Mouse (Mus musculus) heart, embryonic 14.5 days (tissue): ENCODE measurements around the gene Dvl2. TPM values are rescaled to one million over a fixed set of nuclear protein-coding genes. Genes with fewer than 3 reads are reported as not detected.
"Not testable (repeated sequence)": the region's sequence is repeated elsewhere in the genome, so short reads cannot be mapped to it uniquely, and the experiment has no call there.

Source experiments
- ATAC-seq: fragments of 200-750 bp; cut with Nextera tagmentation; 2 replicates; pipeline ENCODE4 v1.8.0; 2017; ENCODE audit warnings: low read depth, moderate TSS enrichment; ENCODE audit not compliant: insufficient number of reproducible peaks, insufficient read depth, low FRiP score
- H3K27ac ChIP-seq, 2 experiments: fragments of 200-500 bp in 1 of 2; fragments of 300-500 bp in 1 of 2; sonication (generic) in 1 of 2; replicated peaks in 1 of 2; 2 replicates each; pipeline ENCODE4 v1.5.1; 2012 to 2014; ENCODE audit warnings: low read depth in 2 of 2, low read length in 2 of 2, control low read depth in 1 of 2, mild to moderate bottlenecking in 1 of 2, mixed read lengths in 1 of 2; ENCODE audit not compliant: control insufficient read depth in 1 of 2, insufficient read depth in 1 of 2
- H3K27me3 ChIP-seq: fragments of 300-500 bp; sonication (generic); 2 replicates; pipeline ENCODE4 v1.6.1; 2014; ENCODE audit warnings: mild to moderate bottlenecking, low read length, control low read depth; ENCODE audit not compliant: control insufficient read depth, insufficient read depth
- H3K36me3 ChIP-seq: fragments of 300-500 bp; sonication (generic); 2 replicates; pipeline ENCODE4 v1.6.1; 2014; ENCODE audit warnings: mild to moderate bottlenecking, control low read depth, low read length, mixed read lengths; ENCODE audit not compliant: control insufficient read depth, insufficient read depth
- H3K4me1 ChIP-seq, 2 experiments: fragments of 200-500 bp in 1 of 2; fragments of 300-500 bp in 1 of 2; sonication (generic) in 1 of 2; 2 replicates each; pipeline ENCODE4 v1.6.1; 2012 to 2014; ENCODE audit warnings: low read length in 2 of 2, control low read depth in 1 of 2, mixed read lengths in 1 of 2; ENCODE audit not compliant: control insufficient read depth in 2 of 2, insufficient read depth in 2 of 2
- H3K4me2 ChIP-seq: fragments of 300-500 bp; sonication (generic); 2 replicates; pipeline ENCODE4 v1.6.1; 2014; ENCODE audit warnings: mild to moderate bottlenecking, low read length
- H3K4me3 ChIP-seq, 2 experiments: fragments of 200-500 bp in 1 of 2; fragments of 300-500 bp in 1 of 2; sonication (generic) in 1 of 2; 2 replicates each; pipeline ENCODE4 v1.5.1; 2012 to 2014; ENCODE audit warnings: low read length in 2 of 2, mild to moderate bottlenecking in 2 of 2, control low read depth in 1 of 2, low read depth in 1 of 2, moderate library complexity in 1 of 2; ENCODE audit not compliant: control insufficient read depth in 1 of 2, insufficient read depth in 1 of 2
- H3K9ac ChIP-seq: fragments of 300-500 bp; sonication (generic); 2 replicates; pipeline ENCODE4 v1.6.1; 2014; ENCODE audit warnings: mild to moderate bottlenecking, low read length
- H3K9me3 ChIP-seq: fragments of 300-500 bp; sonication (generic); 2 replicates; pipeline ENCODE4 v1.6.1; 2016; ENCODE audit warnings: low read length, control low read depth; ENCODE audit not compliant: control insufficient read depth
- WGBS: fragments of 180-500 bp; shearing (Covaris S2); extraction: QIAGEN DNeasy Blood & Tissue Kit; methylation state at CpG from one replicate; pipeline ENCODE4 v1.1.7; 2014; 5-methylcytosine and 5-hydroxymethylcytosine counted together
- polyA plus RNA-seq: library from polyadenylated mRNA; unstranded; fragments of >200 nt; fragmentation: Nextera tagmentation; extraction: Ambion mirVana; gene quantifications from 2 replicates; pipeline ENCODE4 v1.2.1, GENCODE M21; 2014

Dvl2 gene
- polyA plus RNA-seq, 1 experiment from 2014 or later = 16.6 TPM

DNA sequence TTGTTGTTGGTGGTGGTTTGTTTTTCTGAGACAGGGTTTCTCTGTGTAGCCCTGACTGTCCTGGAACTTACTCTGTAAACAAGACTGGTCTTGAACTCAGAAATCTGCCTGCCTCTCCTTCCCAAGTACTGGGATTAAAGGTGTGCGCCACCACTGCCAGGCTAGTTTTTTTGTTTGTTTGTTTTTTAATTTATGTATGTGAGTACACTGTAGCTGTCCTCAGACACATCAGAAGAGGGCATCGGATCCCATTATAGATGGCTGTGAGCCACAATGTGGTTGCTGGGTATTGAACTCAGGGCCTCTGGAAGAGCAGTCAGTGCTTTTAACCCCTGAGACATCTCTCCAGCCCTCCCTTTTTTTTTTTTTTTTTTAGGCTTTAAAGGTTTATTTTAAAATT, 15.8 kb downstream of the Dvl2 start:
- H3K27ac ChIP-seq, H3K4me3 ChIP-seq, ATAC-seq, H3K9ac ChIP-seq, H3K9me3 ChIP-seq, H3K4me2 ChIP-seq, H3K27me3 ChIP-seq: not testable (repeated sequence)
- Histone ChIP-seq H3K4me1 (peaks cover 15 to 42% of the 10 kb centered on the region in 2 experiments), H3K36me3 (peaks cover 29% of the 10 kb centered on the region)
- 71% methylated on average over 2 of the region's 2 CpGs for WGBS

DNA sequence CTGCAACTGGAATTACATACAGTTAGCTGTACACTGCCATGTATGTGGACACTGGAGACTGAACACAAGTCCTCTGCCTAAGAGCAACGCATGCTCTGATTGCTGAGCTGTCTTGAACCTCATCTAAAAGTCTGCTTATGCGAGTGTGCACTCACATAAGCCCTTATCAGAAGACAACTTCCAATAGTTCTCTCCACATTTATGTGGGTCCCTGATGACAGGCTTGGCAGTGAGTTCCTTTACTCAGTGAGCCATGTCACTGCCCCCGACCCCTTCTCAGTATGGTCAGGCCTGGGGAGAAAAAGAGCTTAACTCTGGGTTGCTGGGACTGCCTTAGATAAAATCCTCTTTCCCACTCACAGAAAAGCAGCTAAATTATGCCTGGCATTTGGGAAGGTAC, 16.3 kb downstream of the Dvl2 start, which contains the start of gene Dlg4:
TSS of gene Dlg4 (plus strand) at position 274 of the 400 bp plus-strand sequence.
- Histone ChIP-seq H3K4me1 (peaks cover 15 to 46% of the 10 kb centered on the region in 2 experiments), H3K9me3 (no peaks in the 10 kb centered on the region), H3K4me3 (no peak within 1 kb of the TSS), H3K4me2 (peak within 1 kb of the TSS; percentile 71), H3K9ac (peak within 1 kb of the TSS; percentile 83), H3K36me3 (peaks cover 24% of the 10 kb centered on the region), H3K27me3 (no peaks in the 10 kb centered on the region), H3K27ac (0 out of 4 replicates have a peak within 1 kb of the TSS, but pooled peaks of 1 of the 2 experiments have one; percentile 4)
- 67% methylated on average over 3 of the region's 3 CpGs for whole genome bisulfite sequencing
- ATAC-seq = no peak

DNA sequence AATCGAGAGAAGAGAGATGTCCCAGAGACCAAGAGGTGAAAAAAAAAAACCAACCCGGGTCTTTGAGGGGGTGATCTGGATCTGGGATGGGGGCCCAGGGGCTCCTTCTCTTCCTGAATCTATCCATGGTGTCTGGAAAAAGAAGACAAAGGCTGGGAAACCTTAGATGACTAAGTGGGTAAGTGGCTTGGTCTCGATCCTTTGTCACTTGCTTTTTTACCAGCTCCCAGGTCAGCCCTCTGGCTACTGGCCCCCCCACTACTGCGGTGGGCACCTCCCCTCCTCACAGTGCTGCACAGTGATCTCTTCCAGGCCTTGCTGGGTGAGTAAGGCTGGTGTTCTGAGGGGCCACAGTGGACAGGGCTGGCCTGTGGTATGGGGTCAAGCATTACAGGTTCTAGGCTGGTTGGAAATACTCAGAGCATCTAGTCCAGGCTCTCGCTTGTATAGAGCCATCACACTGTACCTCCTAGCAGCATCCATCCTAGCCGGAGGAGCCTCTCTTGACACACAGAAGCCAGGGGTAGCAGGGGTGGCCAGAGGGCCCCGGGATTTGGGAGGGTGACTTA, 16.9 kb downstream of the Dvl2 start:
- H3K9me3 ChIP-seq = no peaks in the 10 kb centered on the region
- H3K36me3 ChIP-seq = peaks cover 18% of the 10 kb centered on the region
- H3K4me2 ChIP-seq = no peak overlapping the region
- H3K4me1 ChIP-seq = peaks cover 15 to 47% of the 10 kb centered on the region in 2 experiments
- H3K27ac ChIP-seq = no peak overlapping the region
- no peak for ATAC-seq
- no peak overlapping the region for H3K4me3 ChIP-seq
- H3K9ac ChIP-seq = peak overlapping the region; percentile 83; the same call in 1 of the 2 replicates
- 40% methylated on average over 7 of the region's 7 CpGs for WGBS
- no peaks in the 10 kb centered on the region for H3K27me3 ChIP-seq

DNA sequence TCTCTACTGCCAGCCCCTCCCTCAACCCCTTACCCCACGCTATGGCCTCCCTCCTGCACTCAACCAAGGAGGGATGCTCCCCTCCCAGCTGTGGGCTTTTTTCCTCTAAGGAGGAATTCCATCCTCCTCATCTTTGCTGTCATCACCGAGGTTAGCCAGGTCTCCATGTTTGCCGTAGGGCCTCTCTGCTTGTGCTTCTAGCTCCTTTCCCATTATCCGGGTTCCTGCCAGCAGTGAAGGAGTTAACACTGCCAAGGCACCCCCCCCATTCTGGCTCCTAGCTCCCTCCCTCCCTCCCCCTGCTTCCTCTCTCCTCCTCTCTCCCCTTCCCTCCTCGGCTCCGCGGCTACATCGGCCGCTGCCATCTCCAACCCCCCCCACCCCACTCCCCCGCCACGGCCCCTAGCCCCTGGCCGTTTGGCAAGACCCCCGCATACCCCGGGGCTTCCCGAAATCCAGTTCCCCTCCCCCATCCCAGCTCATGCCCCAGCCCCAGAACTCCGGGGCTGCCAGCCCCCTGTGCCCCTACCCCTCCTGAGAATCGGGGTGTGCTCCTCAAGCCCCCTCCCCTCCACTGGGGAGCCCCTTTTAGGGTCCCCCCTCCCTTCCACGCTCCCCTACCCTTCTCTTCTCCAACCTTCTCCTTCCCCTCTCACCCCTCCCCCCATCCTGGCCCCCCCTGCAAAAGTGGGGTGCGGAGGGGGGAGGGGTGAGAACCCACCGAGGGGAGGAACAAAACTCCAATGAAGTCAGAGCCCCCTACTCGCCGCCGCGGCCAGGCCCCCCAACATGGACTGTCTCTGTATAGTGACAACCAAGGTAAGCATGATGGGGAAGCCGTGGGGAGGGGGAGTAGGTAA, 18.0 kb downstream of the Dvl2 start:
- Histone ChIP-seq H3K9me3 (no peaks in the 10 kb centered on the region), H3K27ac (peak overlapping the region in 1 of 2 experiments; percentile 78; a peak in 2 of 4 replicates), H3K4me3 (peak overlapping the region; percentile 36 to 56), H3K27me3 (no peaks in the 10 kb centered on the region), H3K4me1 (peaks cover 15 to 50% of the 10 kb centered on the region in 2 experiments), H3K9ac (peak overlapping the region; percentile 83), H3K36me3 (peaks cover 8% of the 10 kb centered on the region), H3K4me2 (peak overlapping the region; percentile 71)
- WGBS = 3% methylated on average over 24 of the region's 25 CpGs
- no peak for ATAC-seq

DNA sequence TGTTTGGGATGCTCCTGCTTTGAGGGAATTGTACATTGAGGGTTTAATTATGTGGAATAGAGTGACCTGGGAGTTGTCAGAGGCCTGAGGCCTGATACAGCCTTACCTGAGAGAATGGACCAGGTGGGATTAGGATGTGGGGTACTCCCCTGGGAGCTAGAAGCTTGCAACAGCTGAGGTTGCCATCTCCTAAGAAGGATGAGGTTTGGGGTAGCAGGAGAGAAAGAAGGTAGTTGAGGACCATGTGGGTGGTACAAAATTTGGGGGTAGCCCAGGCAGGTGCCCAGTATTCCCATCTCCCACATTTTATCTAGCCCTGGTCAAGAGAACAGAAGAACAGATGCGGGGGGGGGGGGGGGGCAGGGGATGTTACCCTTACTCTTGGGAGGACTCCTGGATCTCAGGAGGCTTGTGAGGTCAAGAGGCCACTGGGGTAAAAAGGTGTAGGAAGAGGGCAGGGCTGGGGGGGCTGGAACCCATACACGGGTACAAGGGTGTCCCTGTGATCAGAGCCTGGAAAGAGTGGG, 19.2 kb downstream of the Dvl2 start:
- Histone ChIP-seq H3K4me3 (peak overlapping the region; percentile 35 to 56; a peak in 3 of 4 replicates), H3K4me1 (peaks cover 15 to 51% of the 10 kb centered on the region in 2 experiments), H3K36me3 (no peaks in the 10 kb centered on the region), H3K9ac (peak overlapping the region; percentile 83), H3K9me3 (no peaks in the 10 kb centered on the region), H3K27me3 (no peaks in the 10 kb centered on the region), H3K27ac (peak overlapping the region; percentile 24 to 78; a peak in 2 of 4 replicates), H3K4me2 (peak overlapping the region; percentile 71)
- no peak for ATAC-seq
- WGBS = 0% methylated on average over 1 of the region's 2 CpGs

DNA sequence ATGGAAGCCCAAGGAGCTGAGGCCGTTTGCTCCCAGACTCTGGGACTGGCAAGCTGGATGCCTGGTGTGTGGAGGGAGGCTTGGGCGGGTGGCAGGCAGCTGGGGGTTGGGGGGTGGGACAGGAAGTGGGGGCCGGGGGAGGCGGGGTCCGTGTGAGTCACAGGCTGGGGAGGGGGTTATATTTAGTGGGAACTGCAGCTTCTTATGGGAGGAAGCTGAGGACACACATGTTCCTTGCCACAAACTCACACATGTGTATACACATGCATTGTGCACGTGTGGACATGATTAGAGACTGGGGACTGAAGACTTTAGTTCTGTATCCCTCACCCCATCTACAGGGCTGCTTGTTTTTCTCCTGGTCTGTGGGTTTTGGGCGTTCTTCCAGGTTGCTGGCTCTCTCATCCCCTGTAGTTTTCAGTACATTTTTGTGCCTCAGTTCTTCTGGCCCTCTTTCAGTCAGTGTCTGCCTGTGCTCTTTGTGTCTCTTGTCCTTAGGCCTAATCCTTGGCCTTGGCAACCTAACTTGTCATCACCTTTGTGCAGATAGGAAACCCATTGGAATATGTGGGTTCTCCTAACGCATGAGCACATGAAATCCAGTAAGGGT, 19.7 kb downstream of the Dvl2 start:
- WGBS = 33% methylated on average over 7 of the region's 8 CpGs
- H3K4me3 ChIP-seq = peak overlapping the region in 1 of 2 experiments; percentile 42; a peak in 2 of 4 replicates
- no peaks in the 10 kb centered on the region for H3K36me3 ChIP-seq
- peak overlapping the region; percentile 51 to 69 for H3K27ac ChIP-seq
- no peaks in the 10 kb centered on the region for H3K27me3 ChIP-seq
- no peaks in the 10 kb centered on the region for H3K9me3 ChIP-seq
- peak overlapping the region; percentile 11; the same call in 1 of the 2 replicates for H3K9ac ChIP-seq
- no peak for ATAC-seq
- H3K4me2 ChIP-seq = peak overlapping the region; percentile 71
- H3K4me1 ChIP-seq = peaks cover 13 to 50% of the 10 kb centered on the region in 2 experiments

DNA sequence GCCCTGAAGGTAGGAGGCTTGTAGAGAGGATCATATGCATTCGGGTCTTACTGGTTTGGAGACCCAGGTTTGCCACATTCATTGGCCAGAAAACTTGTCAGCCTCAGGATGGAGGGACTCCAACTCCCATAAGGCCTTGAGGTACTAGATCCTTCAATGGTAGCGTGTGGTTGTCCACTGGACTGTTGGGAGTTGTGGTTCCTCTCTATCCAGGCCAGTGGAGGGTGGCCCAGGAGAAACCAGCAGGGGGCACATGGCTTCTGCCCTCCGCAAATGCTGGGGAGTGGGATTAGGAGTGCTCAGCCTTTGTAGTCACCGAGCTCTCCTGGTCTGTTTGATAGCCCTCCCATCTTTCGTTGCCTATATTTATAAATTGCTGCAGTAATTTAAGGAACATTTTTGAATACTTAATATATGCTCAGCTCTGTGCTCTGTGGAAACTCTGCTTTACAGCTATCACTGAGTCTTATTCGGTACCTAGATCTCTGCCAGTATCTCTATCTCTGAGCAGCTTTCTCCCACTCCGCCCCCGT, 20.4 kb downstream of the Dvl2 start:
- peaks cover 13 to 50% of the 10 kb centered on the region in 2 experiments for H3K4me1 ChIP-seq
- H3K36me3 ChIP-seq = no peaks in the 10 kb centered on the region
- no peaks in the 10 kb centered on the region for H3K27me3 ChIP-seq
- peak overlapping the region; percentile 42 for H3K4me3 ChIP-seq
- H3K27ac ChIP-seq = peak overlapping the region in 1 of 2 experiments; percentile 69; a peak in 2 of 4 replicates
- peak overlapping the region; percentile 42 for H3K9ac ChIP-seq
- peak; percentile 80 for ATAC-seq
- H3K9me3 ChIP-seq = no peaks in the 10 kb centered on the region
- peak overlapping the region; percentile 71 for H3K4me2 ChIP-seq
- under 1% methylated on average over 8 of the region's 8 CpGs for WGBS
